Mouse (Mus musculus) forelimb bud, embryonic 11.5 days (tissue): ENCODE results near the gene Eprs.
"Not testable (repeated sequence)": the region's sequence is repeated elsewhere in the genome, so short reads cannot be mapped to it uniquely, and the experiment has no call there.

Source experiments
- DNase-seq: peaks from one replicate; pipeline ENCODE4 v3.0.0-alpha.2; 2012; ENCODE audit warnings: low read depth, low spot score

The Eprs gene

GRCm38 (mm10) chr1:185362677-185363520 lies at the start of gene Eprs:
Gene Eprs, plus strand, starts transcription at chr1:185363044.
- peak; percentile 98 for DNase-seq

- DNase-seq, result no peak
Measured at GRCm38 (mm10) chr1:185314546-185314945, 48.3 kb upstream of the Eprs start.

GRCm38 (mm10) chr1:185315846-185316568 lies 46.8 kb upstream of the Eprs start:
- no peak for DNase-seq

- not testable (repeated sequence) for DNase-seq
Measured at GRCm38 (mm10) chr1:185327754-185328345, 35.0 kb upstream of the Eprs start.

GRCm38 (mm10) chr1:185328721-185329610 lies 33.9 kb upstream of the Eprs start, which contains the start of gene Iars2:
Gene Iars2, minus strand, starts transcription at chr1:185329396.
- DNase-seq, result peak; percentile 84

GRCm38 (mm10) chr1:185329851-185330250 lies 33.0 kb upstream of the Eprs start:
- DNase-seq, result no peak

- DNase-seq, result no peak
Measured at GRCm38 (mm10) chr1:185331364-185331763, 31.5 kb upstream of the Eprs start.

DNA sequence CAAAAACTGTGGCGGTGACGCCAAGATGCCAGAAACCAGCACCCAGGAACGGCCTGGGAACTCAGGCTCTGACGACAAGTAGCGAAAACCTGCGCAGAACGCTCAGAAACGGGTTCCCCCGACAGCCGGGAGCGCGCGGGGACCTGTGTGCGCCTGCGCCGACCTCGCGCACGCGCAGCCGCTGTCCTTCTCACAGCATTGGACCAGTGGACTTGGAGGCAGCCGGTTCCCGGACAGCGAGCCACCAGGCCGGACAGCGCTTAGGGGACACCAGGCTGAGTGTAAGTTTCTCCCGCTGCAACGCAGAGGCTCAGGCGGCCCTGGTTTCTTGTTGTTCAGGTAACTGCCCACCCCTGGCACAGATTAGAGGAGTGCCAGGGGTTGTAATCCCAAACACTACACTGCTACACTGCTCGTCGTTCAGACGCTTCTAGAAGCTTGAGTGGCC lies 30.8 kb upstream of the Eprs start, which contains the start of gene Bpnt1:
TSS of gene Bpnt1 (plus strand) at position 167 of the 448 bp plus-strand sequence.
- peak; percentile 90 for DNase-seq

DNA sequence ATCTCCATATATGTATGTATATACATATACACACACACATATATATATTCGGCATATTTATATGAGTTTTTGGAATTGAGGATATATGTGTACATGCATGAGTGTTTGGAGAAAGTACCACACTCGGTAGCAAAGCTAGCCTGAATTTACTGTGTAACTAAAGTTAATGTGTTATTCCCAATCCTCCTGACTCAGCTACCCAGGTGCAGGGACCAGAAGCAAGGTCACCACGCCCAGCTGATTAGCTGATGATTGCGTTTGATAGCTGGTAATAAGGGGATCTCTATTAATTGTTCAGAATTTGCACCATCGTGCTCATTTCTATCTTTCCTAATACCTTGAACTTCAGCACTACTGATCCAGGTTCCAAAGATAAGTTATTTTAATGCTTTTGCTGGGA lies 29.2 kb upstream of the Eprs start:
- no peak for DNase-seq

DNA sequence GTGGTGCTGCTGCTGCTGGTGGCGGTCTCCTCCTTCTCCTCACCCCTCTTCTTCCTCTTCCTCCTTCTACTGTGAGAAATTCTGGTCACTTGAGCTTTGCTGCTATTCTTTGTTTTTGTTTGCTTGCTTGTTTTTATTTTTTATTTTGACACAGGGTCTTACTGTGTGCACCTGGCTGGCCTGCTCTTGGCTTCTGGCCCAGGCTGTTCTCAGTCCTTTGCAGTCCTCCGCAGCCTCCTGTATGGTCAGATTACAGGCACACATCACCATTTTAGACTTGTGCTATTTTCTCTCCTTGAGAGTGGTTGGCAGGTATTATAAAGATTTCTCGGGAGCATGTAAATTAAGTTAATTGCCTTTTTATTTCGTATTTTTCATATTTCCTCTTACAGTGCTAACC lies 28.7 kb upstream of the Eprs start:
- DNase-seq, result no peak

DNA sequence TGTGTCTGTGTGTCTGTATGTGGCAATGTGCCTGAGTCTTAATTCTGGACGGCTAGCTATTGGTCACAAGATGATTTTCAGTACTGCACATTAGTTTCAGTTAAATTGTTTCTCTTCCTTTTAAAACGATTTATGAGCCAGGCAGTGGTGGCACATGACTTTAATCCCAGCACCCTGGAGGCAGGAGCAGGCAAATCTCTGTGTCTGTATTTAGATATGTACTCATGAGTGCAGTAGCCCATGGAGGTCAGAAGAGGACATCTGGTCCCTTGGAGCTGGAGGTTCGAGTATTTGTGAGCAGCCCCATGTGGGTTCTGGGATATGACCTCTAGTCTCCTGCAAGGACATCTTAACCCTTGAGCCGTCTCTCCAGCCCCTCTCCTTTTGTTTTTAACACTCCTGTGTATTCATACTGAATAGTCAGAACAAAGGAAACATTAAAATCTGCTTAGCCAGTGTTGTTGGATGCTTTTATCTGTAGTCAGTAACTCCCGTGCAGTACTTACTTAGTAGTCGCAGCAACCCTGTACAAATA lies 27.5 kb upstream of the Eprs start:
- no peak for DNase-seq

- no peak for DNase-seq
Measured at GRCm38 (mm10) chr1:185336535-185336934, 26.3 kb upstream of the Eprs start.

DNA sequence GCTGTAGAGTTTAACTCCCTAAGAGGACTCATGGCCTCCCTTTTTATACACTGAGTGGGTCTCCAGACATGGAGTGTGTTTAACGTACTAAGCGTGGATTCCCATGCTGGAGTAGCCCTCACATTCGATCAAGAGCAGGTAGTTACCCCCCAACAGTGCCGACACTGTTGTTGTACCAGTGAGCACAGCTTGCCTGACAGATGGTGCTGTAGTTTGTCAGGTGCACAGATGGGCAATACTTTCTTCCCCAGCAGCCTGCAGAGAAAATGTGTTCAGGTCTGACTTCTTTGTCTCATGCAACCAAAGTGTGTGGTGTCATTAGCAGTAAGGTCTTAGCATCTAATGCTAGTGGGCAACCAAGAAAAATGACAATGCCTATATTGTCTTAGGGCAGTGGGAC lies 20.4 kb upstream of the Eprs start:
- no peak for DNase-seq

GRCm38 (mm10) chr1:185343422-185343821 lies 19.4 kb upstream of the Eprs start:
- no peak for DNase-seq

- DNase-seq, result no peak
Measured at GRCm38 (mm10) chr1:185346188-185346587, 16.7 kb upstream of the Eprs start.

DNA sequence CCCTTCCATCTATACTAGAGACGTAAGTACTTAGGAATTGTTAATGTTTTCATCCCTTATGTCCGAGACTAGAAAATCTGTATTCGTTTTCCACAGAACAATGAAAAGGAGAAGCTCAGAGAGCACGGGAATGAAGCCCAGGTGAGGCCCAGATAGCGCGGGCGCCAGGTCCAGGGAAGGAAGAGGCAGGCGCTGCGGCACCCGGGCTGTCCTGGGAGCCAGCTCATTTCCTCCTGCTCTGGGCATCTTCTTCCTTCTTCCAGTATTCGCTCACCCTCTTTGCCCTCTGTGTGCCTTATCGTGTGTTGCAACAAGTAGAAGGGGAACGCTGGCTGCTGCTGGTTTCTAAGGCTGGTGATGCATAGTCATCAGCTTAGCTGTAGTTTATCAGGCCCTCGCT lies 13.1 kb upstream of the Eprs start:
- no peak for DNase-seq

DNA sequence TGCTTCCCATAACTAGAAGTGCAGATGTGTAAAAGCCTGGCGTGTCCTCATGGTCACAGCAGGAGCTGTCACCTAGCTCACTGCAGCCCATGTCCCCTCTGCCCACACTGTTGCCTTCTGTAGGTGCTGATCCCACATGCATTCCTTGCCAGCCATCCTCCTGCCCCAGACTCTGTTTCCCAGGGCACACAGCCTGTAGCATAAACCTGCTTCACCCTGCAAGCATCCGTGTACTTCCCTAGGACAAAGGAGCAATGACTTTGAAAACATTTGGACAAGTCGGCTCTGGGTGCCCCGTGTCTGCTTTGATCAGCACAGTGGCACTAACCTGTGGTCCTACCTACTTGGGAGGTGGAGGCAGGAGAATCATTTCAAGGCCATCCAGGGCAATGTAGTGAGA lies 12.2 kb upstream of the Eprs start:
- no peak for DNase-seq

- no peak for DNase-seq
Measured at GRCm38 (mm10) chr1:185352151-185352550, 10.7 kb upstream of the Eprs start.

DNA sequence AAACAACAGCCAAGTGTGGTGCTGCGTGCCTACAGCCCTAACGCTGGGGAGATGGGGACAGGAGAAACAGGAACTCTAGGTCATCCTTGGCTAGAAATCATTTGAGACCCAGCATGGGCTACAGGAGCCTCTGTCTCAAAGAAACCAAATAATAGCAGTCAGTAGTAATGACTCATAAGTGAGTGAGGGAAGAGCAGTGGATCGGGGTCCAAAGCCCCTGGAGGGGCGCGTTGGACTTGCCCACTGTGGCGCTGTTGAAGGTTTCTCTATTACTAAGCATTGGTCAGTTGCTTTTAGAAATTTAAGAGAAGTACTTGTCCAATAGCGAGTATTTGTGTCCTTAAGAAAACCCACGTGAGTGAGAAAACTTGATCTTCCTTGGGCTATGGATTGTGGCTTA lies 9.5 kb upstream of the Eprs start:
- DNase-seq, result no peak

DNA sequence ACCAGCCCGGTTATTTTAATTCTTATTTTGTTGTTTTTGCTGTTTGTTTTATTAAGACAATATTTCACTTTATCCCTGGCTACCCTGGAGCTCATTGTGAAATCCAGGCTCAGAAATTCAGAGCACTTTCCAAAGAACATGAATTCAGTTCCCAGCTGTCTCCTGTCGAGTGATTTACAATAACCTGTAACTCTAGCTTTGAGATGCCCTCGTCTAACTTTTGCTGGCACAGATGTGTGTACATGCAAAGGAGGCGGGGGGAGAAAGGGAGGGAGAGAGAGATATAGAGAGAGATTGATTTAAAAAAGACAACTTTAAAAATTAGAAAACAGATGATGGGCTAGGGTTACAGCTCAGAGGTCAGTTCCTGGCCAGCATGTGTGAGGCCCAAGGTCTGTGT lies 8.1 kb upstream of the Eprs start:
- no peak for DNase-seq

- DNase-seq, result no peak
Measured at GRCm38 (mm10) chr1:185356246-185356645, 6.6 kb upstream of the Eprs start.
